Mouse (Mus musculus) hindbrain, embryonic 11.5 days (tissue): Measurements from ENCODE around the gene Il12rb1. TPM values are rescaled to one million over a fixed set of nuclear protein-coding genes. Genes with fewer than 3 reads are reported as not detected.

ENCODE experiments used
- ATAC-seq: fragments of 200-750 bp; cut with Nextera tagmentation; 2 replicates; pipeline ENCODE4 v1.8.0; 2017; ENCODE audit warnings: mild to moderate bottlenecking, moderate TSS enrichment, moderate library complexity; ENCODE audit not compliant: low FRiP score
- DNase-seq: peaks from one replicate; pipeline ENCODE4 v3.0.0-alpha.2; 2015; ENCODE audit warnings: low spot score
- H3K27ac ChIP-seq: fragments of 300-500 bp; sonication (generic); 2 replicates; pipeline ENCODE4 v1.5.1; 2014; ENCODE audit warnings: mild to moderate bottlenecking, low read depth, low read length
- H3K27me3 ChIP-seq: fragments of 300-500 bp; sonication (generic); 2 replicates; pipeline ENCODE4 v1.6.1; 2014; ENCODE audit warnings: mild to moderate bottlenecking, low read length, moderate library complexity, mixed read lengths; ENCODE audit not compliant: control insufficient read depth, insufficient read depth
- H3K36me3 ChIP-seq: fragments of 300-500 bp; sonication (generic); 2 replicates; pipeline ENCODE4 v1.6.1; 2014; ENCODE audit warnings: mild to moderate bottlenecking, low read length, moderate library complexity, mixed read lengths; ENCODE audit not compliant: control insufficient read depth, insufficient read depth
- H3K4me1 ChIP-seq: fragments of 300-500 bp; sonication (generic); replicated peaks from 2 replicates; pipeline ENCODE4 v1.6.1; 2014; ENCODE audit warnings: low read length, mixed read lengths; ENCODE audit not compliant: control insufficient read depth, insufficient read depth
- H3K4me2 ChIP-seq: fragments of 300-500 bp; sonication (generic); replicated peaks from 2 replicates; pipeline ENCODE4 v1.6.1; 2014; ENCODE audit warnings: mild to moderate bottlenecking, low read depth, low read length
- H3K4me3 ChIP-seq: fragments of 300-500 bp; sonication (generic); 2 replicates; pipeline ENCODE4 v1.5.1; 2014; ENCODE audit warnings: low read depth, low read length
- H3K9ac ChIP-seq: fragments of 300-500 bp; sonication (generic); 2 replicates; pipeline ENCODE4 v1.6.1; 2014; ENCODE audit warnings: low read depth, low read length
- H3K9me3 ChIP-seq: fragments of 300-500 bp; sonication (generic); 2 replicates; pipeline ENCODE4 v1.6.1; 2016; ENCODE audit warnings: low read length; ENCODE audit not compliant: control insufficient read depth
- WGBS: fragments of 180-500 bp; shearing (Covaris S2); extraction: QIAGEN DNeasy Blood & Tissue Kit; methylation state at CpG from one replicate; pipeline ENCODE4 v1.1.7; 2014; 5-methylcytosine and 5-hydroxymethylcytosine counted together
- polyA plus RNA-seq: library from polyadenylated mRNA; unstranded; fragments of >200 nt; fragmentation: Nextera tagmentation; extraction: Ambion mirVana; gene quantifications from 2 replicates; pipeline ENCODE4 v1.2.1, GENCODE M21; 2014

The Il12rb1 gene
- polyA plus RNA-seq, 1 experiment from 2014 or later: 0.08 TPM

- Histone ChIP-seq H3K9me3 (no peaks in the 10 kb centered on the region), H3K27ac (no peak overlapping the region), H3K36me3 (no peaks in the 10 kb centered on the region), H3K9ac (no peak overlapping the region), H3K27me3 (peaks cover 33% of the 10 kb centered on the region), H3K4me3 (no peak overlapping the region; the same call in 1 of the 2 replicates), H3K4me1 (peaks cover 8% of the 10 kb centered on the region), H3K4me2 (peak overlapping the region; percentile 57; the same call in 1 of the 2 replicates)
- no peak for ATAC-seq
- WGBS: 18% methylated on average over 15 of the region's 15 CpGs
- peak; percentile 27 for DNase-seq
Observed at GRCm38 (mm10) chr8:70798281-70798680, 10.0 kb upstream of the Il12rb1 start.

GRCm38 (mm10) chr8:70800648-70801047, 7.6 kb upstream of the Il12rb1 start:
- Histone ChIP-seq H3K9ac (no peak overlapping the region), H3K9me3 (no peaks in the 10 kb centered on the region), H3K36me3 (no peaks in the 10 kb centered on the region), H3K4me3 (no peak overlapping the region), H3K4me1 (peaks cover 9% of the 10 kb centered on the region), H3K27ac (no peak overlapping the region), H3K27me3 (peaks cover 50% of the 10 kb centered on the region), H3K4me2 (no peak overlapping the region)
- ATAC-seq (no peak), DNase-seq (no peak)
- WGBS: 38% methylated on average over 10 of the region's 10 CpGs

GRCm38 (mm10) chr8:70801156-70801555, 7.1 kb upstream of the Il12rb1 start:
- H3K27me3 ChIP-seq: peaks cover 54% of the 10 kb centered on the region
- no peak overlapping the region for H3K4me3 ChIP-seq
- peaks cover 9% of the 10 kb centered on the region for H3K4me1 ChIP-seq
- 36% methylated on average over 14 of the region's 15 CpGs for WGBS
- no peak overlapping the region for H3K27ac ChIP-seq
- H3K4me2 ChIP-seq: no peak overlapping the region
- no peaks in the 10 kb centered on the region for H3K36me3 ChIP-seq
- H3K9me3 ChIP-seq: no peaks in the 10 kb centered on the region
- DNase-seq (no peak), ATAC-seq (no peak)
- no peak overlapping the region for H3K9ac ChIP-seq

GRCm38 (mm10) chr8:70801830-70802229, 6.4 kb upstream of the Il12rb1 start:
- Histone ChIP-seq H3K36me3 (no peaks in the 10 kb centered on the region), H3K9me3 (no peaks in the 10 kb centered on the region), H3K9ac (no peak overlapping the region), H3K4me3 (no peak overlapping the region), H3K27me3 (peaks cover 54% of the 10 kb centered on the region), H3K4me2 (no peak overlapping the region), H3K4me1 (peaks cover 7% of the 10 kb centered on the region; the same call in 1 of the 2 replicates), H3K27ac (no peak overlapping the region)
- WGBS: 76% methylated on average over 1 of the region's 1 CpGs
- DNase-seq (no peak), ATAC-seq (no peak)

DNA sequence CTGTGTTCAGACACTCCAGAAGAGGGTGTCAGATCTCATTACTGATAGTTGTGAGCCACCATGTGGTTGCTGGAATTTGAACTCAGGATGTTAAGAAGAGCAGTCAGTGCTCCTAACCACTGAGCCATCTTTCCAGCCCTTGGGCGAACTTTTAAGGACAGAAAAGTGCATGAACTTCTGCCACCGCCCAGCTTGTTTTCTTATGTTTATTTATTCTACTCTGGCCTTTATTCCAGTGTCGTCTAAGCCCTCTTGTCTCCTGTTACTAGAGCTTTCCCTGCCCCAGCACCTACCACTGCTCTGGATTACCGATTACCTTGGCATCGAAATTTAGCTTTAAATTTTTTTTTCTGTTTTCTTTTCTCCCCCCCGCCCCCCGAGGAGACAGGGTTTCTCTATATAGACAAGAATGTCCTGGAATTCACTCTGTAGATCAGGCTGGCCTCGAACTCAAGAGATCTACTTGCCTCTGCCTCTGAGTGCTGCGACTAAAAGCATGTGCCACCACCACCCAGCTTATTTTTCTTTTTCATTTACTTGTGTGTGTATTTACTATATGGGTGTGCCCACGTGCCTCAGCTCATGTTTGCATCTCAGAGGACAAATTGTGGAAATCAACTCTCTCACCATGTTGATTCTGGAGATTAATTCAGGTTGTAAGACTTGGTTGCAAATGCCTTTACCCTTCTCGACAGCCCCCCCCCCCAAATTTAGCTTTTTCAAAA, 5.3 kb upstream of the Il12rb1 start:
- DNase-seq (no peak), ATAC-seq (no peak)
- H3K9me3 ChIP-seq: no peaks in the 10 kb centered on the region
- H3K4me1 ChIP-seq: peaks cover 4% of the 10 kb centered on the region; the same call in 1 of the 2 replicates
- H3K4me2 ChIP-seq: no peak overlapping the region
- H3K9ac ChIP-seq: no peak overlapping the region
- no peak overlapping the region for H3K27ac ChIP-seq
- WGBS: 63% methylated on average over 11 of the region's 11 CpGs
- peaks cover 52% of the 10 kb centered on the region for H3K27me3 ChIP-seq
- H3K4me3 ChIP-seq: no peak overlapping the region
- no peaks in the 10 kb centered on the region for H3K36me3 ChIP-seq

- DNase-seq (peak; percentile 40), ATAC-seq (no peak)
- no peaks in the 10 kb centered on the region for H3K36me3 ChIP-seq
- WGBS: 2% methylated on average over 44 of the region's 47 CpGs
- H3K4me1 ChIP-seq: peaks cover 4% of the 10 kb centered on the region; the same call in 1 of the 2 replicates
- peak overlapping the region; percentile 44 for H3K9ac ChIP-seq
- H3K9me3 ChIP-seq: no peaks in the 10 kb centered on the region
- H3K4me3 ChIP-seq: peak overlapping the region; percentile 48
- peaks cover 42% of the 10 kb centered on the region for H3K27me3 ChIP-seq
- H3K27ac ChIP-seq: no peak overlapping the region
- H3K4me2 ChIP-seq: peak overlapping the region; percentile 89
Observed at GRCm38 (mm10) chr8:70803761-70804480, 4.3 kb upstream of the Il12rb1 start.

DNA sequence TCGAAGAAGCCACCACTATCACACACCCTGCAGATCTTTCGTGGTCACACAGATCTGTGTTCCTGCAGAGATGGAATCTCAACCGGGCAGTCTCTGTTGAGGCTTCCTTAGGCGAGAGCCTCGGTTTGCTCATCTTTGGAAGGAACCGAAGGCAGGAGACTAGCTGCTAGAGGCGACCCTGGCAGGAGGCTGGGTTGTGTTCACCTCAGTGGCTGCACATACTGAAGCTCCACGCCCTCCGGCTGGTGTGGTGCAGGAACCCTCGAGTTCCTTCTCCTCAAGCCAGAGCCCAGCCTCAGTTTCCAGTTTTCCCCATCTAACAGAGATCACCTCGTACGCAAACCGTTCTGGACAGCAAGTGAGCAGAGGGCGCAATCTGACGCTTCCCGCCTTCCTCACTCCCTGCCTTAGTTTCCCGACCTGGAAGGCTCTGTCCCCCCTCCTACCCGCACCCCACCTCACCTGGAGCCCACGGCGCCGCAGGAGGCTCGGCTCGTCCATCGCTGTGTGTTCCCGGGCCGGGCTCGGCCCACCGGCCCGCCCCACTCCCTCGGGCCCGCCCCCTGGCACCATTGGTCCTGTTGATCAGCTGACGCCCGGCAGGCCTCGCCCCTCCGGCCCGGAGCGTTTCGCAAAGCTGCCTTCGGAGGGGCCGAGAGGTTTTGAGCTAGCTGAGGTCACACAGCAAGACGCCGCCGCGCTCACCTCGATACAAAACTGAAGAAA, 3.6 kb upstream of the Il12rb1 start, which contains the start of gene Mast3:
Mast3 (minus strand) TSS at position 574 of the 726 bp plus-strand sequence.
- Histone ChIP-seq H3K9me3 (no peaks in the 10 kb centered on the region), H3K4me2 (peak within 1 kb of the TSS; percentile 89), H3K4me1 (peaks cover 4% of the 10 kb centered on the region; the same call in 1 of the 2 replicates), H3K9ac (peak within 1 kb of the TSS; percentile 44), H3K27me3 (peaks cover 35% of the 10 kb centered on the region), H3K36me3 (no peaks in the 10 kb centered on the region), H3K4me3 (peak within 1 kb of the TSS; percentile 48), H3K27ac (no peak within 1 kb of the TSS)
- DNase-seq: peak; percentile 85
- peak; percentile 88 for ATAC-seq
- 2% methylated on average over 43 of the region's 45 CpGs for WGBS

- no peak for ATAC-seq
Observed at GRCm38 (mm10) chr8:70806541-70806940, 1.7 kb upstream of the Il12rb1 start.

More at GRCm38 (mm10) chr8:70806541-70806940, 1.7 kb upstream of the Il12rb1 start:
- no peak overlapping the region for H3K27ac ChIP-seq
- 77% methylated on average over 4 of the region's 4 CpGs for WGBS
- no peak overlapping the region for H3K4me2 ChIP-seq
- H3K27me3 ChIP-seq: peaks cover 31% of the 10 kb centered on the region
- H3K4me1 ChIP-seq: peaks cover 7% of the 10 kb centered on the region; the same call in 1 of the 2 replicates
- no peaks in the 10 kb centered on the region for H3K36me3 ChIP-seq
- no peak overlapping the region for H3K4me3 ChIP-seq
- H3K9ac ChIP-seq: no peak overlapping the region
- no peak for DNase-seq
- no peaks in the 10 kb centered on the region for H3K9me3 ChIP-seq
